Mouse (Mus musculus): ENCODE results near the gene Fam3c. TPM values are rescaled to one million over a fixed set of nuclear protein-coding genes. Genes with fewer than 3 reads are reported as not detected.

The Fam3c gene
- 106 and 113 TPM in 2 replicates for polyA plus RNA-seq (2015; fragmentation: Nextera tagmentation; extraction: Ambion mirVana)

DNA sequence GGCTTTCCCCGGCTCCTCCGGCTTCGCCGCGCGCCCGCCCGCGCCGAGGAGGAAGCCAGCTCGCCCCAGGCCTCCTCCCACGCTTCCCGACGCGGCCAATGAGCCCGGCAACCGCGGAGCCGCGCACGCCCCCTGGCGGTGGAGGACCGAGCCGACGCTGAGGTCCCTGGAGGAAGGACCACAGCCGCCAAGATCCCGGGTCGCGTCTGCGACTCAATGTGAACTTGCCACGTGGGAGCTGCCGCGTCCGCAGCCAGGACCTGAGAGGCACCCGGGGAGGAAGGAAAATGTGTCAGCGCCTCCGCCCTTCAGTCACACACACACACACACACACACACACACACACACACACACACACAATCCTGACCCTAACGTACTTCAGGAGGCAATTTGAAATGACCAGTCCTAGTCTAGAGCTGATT is at the start of gene Fam3c:
TSS of gene Fam3c (minus strand) at position 158 of the 422 bp plus-strand sequence.

DNA sequence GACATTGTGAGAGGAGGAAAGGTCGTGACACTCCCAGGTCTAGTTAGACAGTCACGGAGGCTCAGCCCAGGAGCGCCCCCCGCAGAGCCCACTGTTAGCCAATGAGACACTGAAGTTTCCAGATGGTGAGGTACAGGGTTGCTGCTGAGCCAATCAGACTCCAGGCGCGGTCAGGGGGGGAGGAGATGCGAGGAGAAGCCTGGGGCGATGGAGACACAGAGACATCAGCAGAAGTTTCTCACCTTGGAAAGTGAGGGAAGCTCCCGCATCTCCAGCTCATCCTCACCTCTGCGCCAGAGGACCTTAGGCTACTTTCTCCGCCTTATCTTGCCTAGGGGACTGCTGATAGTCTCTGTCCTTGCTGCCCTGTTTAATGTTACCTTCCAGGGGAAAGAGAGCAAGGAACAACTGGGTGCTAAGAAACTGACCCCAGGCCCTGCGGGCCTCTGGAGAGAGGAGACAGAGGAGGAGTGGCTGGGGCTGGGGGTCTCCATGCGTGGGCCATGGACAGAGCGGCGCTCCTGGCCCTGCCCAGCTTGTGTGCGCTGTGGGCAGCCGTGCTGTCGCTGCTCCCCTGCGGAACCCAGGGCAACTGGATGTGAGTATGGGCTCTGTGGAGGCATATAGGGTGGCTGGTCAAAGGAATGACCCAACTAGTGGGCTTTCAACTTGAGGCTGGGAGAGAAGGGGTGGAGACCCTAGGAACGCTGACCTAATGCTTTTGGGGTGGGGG is 67.9 kb downstream of the Fam3c start, which contains the start of gene Wnt16:
TSS of gene Wnt16 (plus strand) at position 224 of the 733 bp plus-strand sequence.

Other genes with a start within 250 kb of the Fam3c start
- 0.96 and 1.0 TPM in 2 replicates for gene Wnt16, start 68.0 kb downstream of the Fam3c start, polyA plus RNA-seq (2015; fragmentation: Nextera tagmentation; extraction: Ambion mirVana)

All from neural tube, postnatal 0 days (tissue).